Mouse (Mus musculus): Measurements from ENCODE around the gene Hmg20a. TPM values are rescaled to one million over a fixed set of nuclear protein-coding genes. Genes with fewer than 3 reads are reported as not detected.
A peak's percentile ranks its signal among the peaks of the same experiment; 100 is the strongest.

The Hmg20a gene
- polyA plus RNA-seq, 1 experiment from 2014 or later = 57.9 TPM

GRCm38 (mm10) chr9:56463046-56463445, 44.6 kb downstream of the Hmg20a start:
- Histone ChIP-seq H3K9me3 (ENCODE audit: control insufficient read depth, low read length) (no peaks in the 10 kb centered on the region), H3K4me1 (replicated peaks; ENCODE audit: control insufficient read depth, insufficient read depth, low read length) (peaks cover 41% of the 10 kb centered on the region), H3K9ac (ENCODE audit: low read length) (0 out of 2 replicates have a peak overlapping the region, but pooled peaks have one; percentile 22), H3K36me3 (ENCODE audit: control insufficient read depth, insufficient read depth, low read length) (peaks cover 4% of the 10 kb centered on the region; the same call in 1 of the 2 replicates), H3K27ac (ENCODE audit: low read length) (peak overlapping the region; percentile 89), H3K27me3 (ENCODE audit: control insufficient read depth, insufficient read depth, low read depth, low read length) (no peaks in the 10 kb centered on the region), H3K4me3 (ENCODE audit: low read length) (no peak overlapping the region), H3K4me2 (ENCODE audit: low read depth, low read length) (no peak overlapping the region)
- ATAC-seq (ENCODE audit: low read depth) = no peak
- WGBS = 72% methylated on average over 2 of the region's 2 CpGs

- Histone ChIP-seq H3K36me3 (ENCODE audit: control insufficient read depth, insufficient read depth, low read length) (peaks cover 6% of the 10 kb centered on the region; the same call in 1 of the 2 replicates), H3K4me1 (replicated peaks; ENCODE audit: control insufficient read depth, insufficient read depth, low read length) (peaks cover 41% of the 10 kb centered on the region), H3K4me3 (ENCODE audit: low read length) (no peak overlapping the region), H3K27me3 (ENCODE audit: control insufficient read depth, insufficient read depth, low read depth, low read length) (no peaks in the 10 kb centered on the region), H3K4me2 (ENCODE audit: low read depth, low read length) (no peak overlapping the region), H3K9ac (ENCODE audit: low read length) (no peak overlapping the region), H3K27ac (ENCODE audit: low read length) (peak overlapping the region; percentile 90), H3K9me3 (ENCODE audit: control insufficient read depth, low read length) (no peaks in the 10 kb centered on the region)
- ATAC-seq (ENCODE audit: low read depth) = peak; percentile 92
- WGBS = 16% methylated on average over 4 of the region's 4 CpGs
Observed at GRCm38 (mm10) chr9:56463686-56464515, 45.5 kb downstream of the Hmg20a start.

GRCm38 (mm10) chr9:56464863-56465654, 46.6 kb downstream of the Hmg20a start:
- ATAC-seq (ENCODE audit: low read depth) = peak; percentile 16; the same call in 1 of the 2 replicates
- WGBS = 13% methylated on average over 23 of the region's 23 CpGs
- H3K4me1 ChIP-seq (replicated peaks; ENCODE audit: control insufficient read depth, insufficient read depth, low read length) = peaks cover 45% of the 10 kb centered on the region
- H3K36me3 ChIP-seq (ENCODE audit: control insufficient read depth, insufficient read depth, low read length) = peaks cover 6% of the 10 kb centered on the region; the same call in 1 of the 2 replicates
- no peak overlapping the region for H3K4me3 ChIP-seq (ENCODE audit: low read length)
- no peaks in the 10 kb centered on the region for H3K27me3 ChIP-seq (ENCODE audit: control insufficient read depth, insufficient read depth, low read depth, low read length)
- H3K9ac ChIP-seq (ENCODE audit: low read length) = no peak overlapping the region
- peak overlapping the region; percentile 18 for H3K4me2 ChIP-seq (ENCODE audit: low read depth, low read length)
- no peaks in the 10 kb centered on the region for H3K9me3 ChIP-seq (ENCODE audit: control insufficient read depth, low read length)
- H3K27ac ChIP-seq (ENCODE audit: low read length) = peak overlapping the region; percentile 90

DNA sequence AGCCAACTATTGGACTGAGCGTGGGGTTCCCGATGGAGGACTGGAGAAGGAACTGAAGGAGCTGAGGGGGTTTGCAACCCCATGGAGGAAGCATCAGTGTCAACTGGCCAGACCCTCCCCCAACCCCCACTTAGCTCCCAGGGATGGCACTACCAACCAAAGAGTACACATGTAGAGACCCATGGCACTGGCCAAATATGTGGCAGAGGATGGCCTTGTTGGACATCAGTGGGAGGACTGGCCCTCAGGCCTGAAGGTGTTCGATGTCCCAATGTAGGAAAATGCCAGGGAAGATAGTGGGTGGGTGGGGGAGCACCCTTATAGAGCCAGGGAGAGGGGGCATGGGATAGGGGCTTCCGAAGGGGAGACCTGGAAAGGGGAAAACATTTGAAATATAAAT, 47.8 kb downstream of the Hmg20a start:
- WGBS = 86% methylated on average over 4 of the region's 4 CpGs
- Histone ChIP-seq H3K27me3 (ENCODE audit: control insufficient read depth, insufficient read depth, low read depth, low read length) (no peaks in the 10 kb centered on the region), H3K9me3 (ENCODE audit: control insufficient read depth, low read length) (no peaks in the 10 kb centered on the region), H3K4me3 (ENCODE audit: low read length) (no peak overlapping the region), H3K9ac (ENCODE audit: low read length) (no peak overlapping the region), H3K4me1 (replicated peaks; ENCODE audit: control insufficient read depth, insufficient read depth, low read length) (peaks cover 51% of the 10 kb centered on the region), H3K27ac (ENCODE audit: low read length) (peak overlapping the region; percentile 90; the same call in 1 of the 2 replicates), H3K4me2 (ENCODE audit: low read depth, low read length) (no peak overlapping the region), H3K36me3 (ENCODE audit: control insufficient read depth, insufficient read depth, low read length) (peaks cover 6% of the 10 kb centered on the region; the same call in 1 of the 2 replicates)
- ATAC-seq (ENCODE audit: low read depth) = no peak

GRCm38 (mm10) chr9:56469656-56470055, 51.2 kb downstream of the Hmg20a start:
- WGBS = 42% methylated on average over 2 of the region's 2 CpGs

DNA sequence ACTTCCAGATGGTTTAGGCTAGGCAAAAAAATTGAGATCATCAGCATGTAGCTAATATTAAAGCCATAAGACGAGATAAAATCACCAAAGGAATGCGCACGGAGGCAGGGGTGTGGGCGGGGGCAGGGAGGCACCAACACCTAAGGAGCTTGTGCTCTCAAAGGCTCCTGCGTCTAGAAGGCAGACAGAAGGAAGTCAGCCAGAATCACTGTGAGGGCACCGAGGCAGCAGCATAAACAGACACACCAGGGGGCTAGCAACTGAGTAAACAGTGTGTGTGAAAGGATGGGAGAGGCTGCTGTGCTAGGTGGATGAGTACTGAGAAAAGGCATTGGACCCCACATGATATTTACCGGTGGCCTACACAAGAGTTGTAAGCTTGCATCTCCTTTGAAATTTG, 51.9 kb downstream of the Hmg20a start:
- Histone ChIP-seq H3K9me3 (ENCODE audit: control insufficient read depth, low read length) (no peaks in the 10 kb centered on the region), H3K4me3 (ENCODE audit: low read length) (no peak overlapping the region), H3K36me3 (ENCODE audit: control insufficient read depth, insufficient read depth, low read length) (peaks cover 6% of the 10 kb centered on the region; the same call in 1 of the 2 replicates), H3K9ac (ENCODE audit: low read length) (no peak overlapping the region), H3K4me2 (ENCODE audit: low read depth, low read length) (no peak overlapping the region), H3K27me3 (ENCODE audit: control insufficient read depth, insufficient read depth, low read depth, low read length) (no peaks in the 10 kb centered on the region), H3K4me1 (replicated peaks; ENCODE audit: control insufficient read depth, insufficient read depth, low read length) (peaks cover 24% of the 10 kb centered on the region), H3K27ac (ENCODE audit: low read length) (peak overlapping the region; percentile 54)
- 23% methylated on average over 7 of the region's 7 CpGs for WGBS
- ATAC-seq (ENCODE audit: low read depth) = no peak

More at GRCm38 (mm10) chr9:56469656-56470055, 51.2 kb downstream of the Hmg20a start:
- peaks cover 6% of the 10 kb centered on the region; the same call in 1 of the 2 replicates for H3K36me3 ChIP-seq (ENCODE audit: control insufficient read depth, insufficient read depth, low read length)
- no peaks in the 10 kb centered on the region for H3K9me3 ChIP-seq (ENCODE audit: control insufficient read depth, low read length)
- H3K4me1 ChIP-seq (replicated peaks; ENCODE audit: control insufficient read depth, insufficient read depth, low read length) = peaks cover 30% of the 10 kb centered on the region
- no peak overlapping the region for H3K27ac ChIP-seq (ENCODE audit: low read length)
- no peak overlapping the region for H3K4me3 ChIP-seq (ENCODE audit: low read length)
- H3K27me3 ChIP-seq (ENCODE audit: control insufficient read depth, insufficient read depth, low read depth, low read length) = no peaks in the 10 kb centered on the region
- ATAC-seq (ENCODE audit: low read depth) = no peak
- peak overlapping the region; percentile 29; the same call in 1 of the 2 replicates for H3K9ac ChIP-seq (ENCODE audit: low read length)
- no peak overlapping the region for H3K4me2 ChIP-seq (ENCODE audit: low read depth, low read length)

DNA sequence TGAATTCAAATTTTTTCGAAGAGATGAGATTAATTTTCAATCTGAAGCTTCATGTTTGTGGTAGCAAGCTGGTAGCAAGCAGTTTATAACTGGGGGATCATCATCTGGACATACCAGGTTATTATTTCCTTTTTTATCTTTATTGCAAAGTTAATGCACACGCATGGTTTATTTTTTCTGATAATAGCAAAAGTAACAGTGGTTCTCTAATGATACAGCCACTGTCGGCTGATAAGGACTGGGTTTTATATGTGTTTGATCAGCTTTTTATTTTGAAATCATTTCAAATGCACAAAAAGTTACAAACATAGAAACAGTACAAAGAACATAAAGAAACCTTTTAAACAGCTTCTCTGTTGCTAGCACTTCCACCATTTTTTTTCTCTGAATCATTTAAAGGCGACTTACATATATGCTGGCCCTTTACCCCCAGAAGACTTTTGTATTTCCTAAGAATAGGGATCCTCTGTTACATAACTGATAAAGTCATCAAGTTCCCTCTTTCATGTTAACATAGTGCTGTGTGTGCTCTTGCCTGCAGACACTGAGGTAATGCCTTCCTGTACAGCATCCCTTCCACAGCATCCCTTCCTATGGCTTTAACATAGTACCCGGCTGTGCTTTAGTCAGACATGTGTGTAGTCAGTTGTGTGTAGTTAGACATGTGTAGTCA, 60.7 kb downstream of the Hmg20a start:
- no peaks in the 10 kb centered on the region for H3K4me1 ChIP-seq (replicated peaks; ENCODE audit: control insufficient read depth, insufficient read depth, low read length)
- H3K4me2 ChIP-seq (ENCODE audit: low read depth, low read length) = no peak overlapping the region
- no peak overlapping the region for H3K27ac ChIP-seq (ENCODE audit: low read length)
- H3K4me3 ChIP-seq (ENCODE audit: low read length) = no peak overlapping the region
- no peaks in the 10 kb centered on the region for H3K9me3 ChIP-seq (ENCODE audit: control insufficient read depth, low read length)
- ATAC-seq (ENCODE audit: low read depth) = no peak
- peaks cover 16% of the 10 kb centered on the region for H3K36me3 ChIP-seq (ENCODE audit: control insufficient read depth, insufficient read depth, low read length)
- no peaks in the 10 kb centered on the region for H3K27me3 ChIP-seq (ENCODE audit: control insufficient read depth, insufficient read depth, low read depth, low read length)
- WGBS = 73% methylated on average over 5 of the region's 5 CpGs
- H3K9ac ChIP-seq (ENCODE audit: low read length) = no peak overlapping the region

DNA sequence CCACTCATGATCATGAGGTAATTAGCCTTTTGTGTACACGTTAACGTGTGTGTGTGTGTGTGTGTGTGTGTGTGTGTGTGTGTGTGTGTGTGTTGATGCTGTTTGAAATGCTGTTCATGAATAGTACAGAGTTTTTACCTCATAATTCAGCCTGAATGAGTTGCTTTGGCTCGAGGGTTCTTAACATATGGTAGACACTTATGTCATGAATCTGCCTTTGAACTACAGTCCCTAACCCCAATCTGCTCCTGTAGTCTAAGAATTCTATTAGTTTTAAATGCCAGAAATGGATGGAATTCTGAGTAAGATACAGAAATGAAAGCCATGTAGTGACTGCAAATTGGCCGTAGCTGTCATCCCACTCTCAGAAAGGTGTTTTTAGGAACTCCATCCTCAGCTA, 64.2 kb downstream of the Hmg20a start:
- Histone ChIP-seq H3K9me3 (ENCODE audit: control insufficient read depth, low read length) (no peaks in the 10 kb centered on the region), H3K4me3 (ENCODE audit: low read length) (no peak overlapping the region), H3K9ac (ENCODE audit: low read length) (no peak overlapping the region), H3K27ac (ENCODE audit: low read length) (no peak overlapping the region), H3K27me3 (ENCODE audit: control insufficient read depth, insufficient read depth, low read depth, low read length) (no peaks in the 10 kb centered on the region), H3K4me1 (replicated peaks; ENCODE audit: control insufficient read depth, insufficient read depth, low read length) (peaks cover 6% of the 10 kb centered on the region; the same call in 1 of the 2 replicates), H3K4me2 (ENCODE audit: low read depth, low read length) (no peak overlapping the region), H3K36me3 (ENCODE audit: control insufficient read depth, insufficient read depth, low read length) (peaks cover 10% of the 10 kb centered on the region)
- ATAC-seq (ENCODE audit: low read depth) = no peak
- WGBS = 85% methylated on average over 4 of the region's 4 CpGs

Measured in lung, embryonic 16.5 days (tissue).